Mouse (Mus musculus): ENCODE results near the gene Rpp25l. TPM values are rescaled to one million over a fixed set of nuclear protein-coding genes. Genes with fewer than 3 reads are reported as not detected.
"Not testable (repeated sequence)": the region's sequence is repeated elsewhere in the genome, so short reads cannot be mapped to it uniquely, and the experiment has no call there.

Gene Rpp25l
- total RNA-seq (2014; rRNA removed) (20.5 and 21.4 TPM in 2 replicates), polyA plus RNA-seq (2012; rRNA removed) (59.1 and 60.6 TPM in 2 replicates)

DNA sequence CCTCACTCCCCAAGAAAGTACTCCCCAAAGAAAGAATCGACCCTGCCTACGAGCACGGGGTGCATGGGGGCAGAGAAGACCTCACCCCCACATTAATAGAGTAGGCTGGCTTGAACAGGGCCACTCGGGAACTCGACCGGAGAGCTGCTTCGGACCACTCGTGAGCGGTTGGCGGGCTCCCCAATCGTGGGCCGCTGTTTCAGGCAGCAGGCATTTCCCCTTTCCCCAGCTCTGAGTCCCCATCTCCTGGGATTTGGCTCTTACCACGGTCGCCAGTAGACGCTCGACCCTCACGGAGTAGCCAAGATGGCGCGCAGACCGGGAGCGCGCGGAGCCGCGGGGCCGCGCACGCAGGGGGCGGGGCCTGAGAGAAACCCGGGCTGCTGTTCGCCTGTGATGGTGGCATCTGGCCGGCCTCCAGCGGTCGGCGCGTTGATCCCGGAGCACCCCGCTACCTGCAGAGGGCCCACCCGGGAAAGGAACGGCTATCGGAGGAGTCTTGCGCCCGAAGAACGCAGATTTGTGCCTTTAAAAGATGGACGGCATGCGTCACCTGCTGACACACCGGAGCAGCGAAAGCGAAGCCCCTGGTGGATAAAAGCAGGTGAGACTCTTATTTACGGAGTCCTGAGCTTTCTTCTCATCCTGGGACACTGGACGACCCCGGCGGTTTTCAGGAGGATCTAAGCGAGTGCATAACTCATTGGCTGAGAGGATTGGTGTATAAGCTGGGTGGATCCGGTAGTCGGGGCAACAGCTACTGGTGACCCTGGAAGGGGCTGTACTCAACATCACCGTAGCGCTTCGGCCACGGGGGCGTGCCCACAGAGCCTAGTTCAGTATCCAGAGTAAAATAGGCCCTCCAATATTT lies at the start of gene Rpp25l:
TSS of gene Rpp25l (minus strand) at position 338 of the 871 bp plus-strand sequence.
- peak; percentile 37 for DNase-seq (ENCODE audit: extremely low read depth, low read depth, low spot score)
- TF ChIP-seq CTCF (IDR thresholded peaks at IDR 0.05; ENCODE audit: low read depth, low read length) (peak; percentile 39), POLR2A (IDR thresholded peaks at IDR 0.05; ENCODE audit: extremely low read depth, insufficient read depth, low read length) (peak; percentile 60; the same call in 1 of the 2 replicates)
- H3K9ac ChIP-seq (ENCODE audit: low read depth, low read length), result peak within 1 kb of the TSS; percentile 76
- peak within 1 kb of the TSS; percentile 47 for H3K27ac ChIP-seq (replicated peaks; ENCODE audit: insufficient read depth, low read depth, low read length)
- H3K36me3 ChIP-seq (ENCODE audit: control insufficient read depth, insufficient read depth, low read length), result no peaks in the 10 kb centered on the region
- H3K4me1 ChIP-seq (ENCODE audit: control insufficient read depth, insufficient read depth, low read length), result peaks cover 10% of the 10 kb centered on the region
- H3K4me3 ChIP-seq (ENCODE audit: insufficient read depth, low read depth, low read length), result peak within 1 kb of the TSS; percentile 70
- WGBS, result under 1% methylated on average over 61 of the region's 61 CpGs
- peaks cover 2% of the 10 kb centered on the region; the same call in 1 of the 2 replicates for H3K79me2 ChIP-seq (ENCODE audit: control insufficient read depth, insufficient read depth, low read length)
- H3K27me3 ChIP-seq (ENCODE audit: control insufficient read depth, insufficient read depth, low read length), result no peaks in the 10 kb centered on the region

DNA sequence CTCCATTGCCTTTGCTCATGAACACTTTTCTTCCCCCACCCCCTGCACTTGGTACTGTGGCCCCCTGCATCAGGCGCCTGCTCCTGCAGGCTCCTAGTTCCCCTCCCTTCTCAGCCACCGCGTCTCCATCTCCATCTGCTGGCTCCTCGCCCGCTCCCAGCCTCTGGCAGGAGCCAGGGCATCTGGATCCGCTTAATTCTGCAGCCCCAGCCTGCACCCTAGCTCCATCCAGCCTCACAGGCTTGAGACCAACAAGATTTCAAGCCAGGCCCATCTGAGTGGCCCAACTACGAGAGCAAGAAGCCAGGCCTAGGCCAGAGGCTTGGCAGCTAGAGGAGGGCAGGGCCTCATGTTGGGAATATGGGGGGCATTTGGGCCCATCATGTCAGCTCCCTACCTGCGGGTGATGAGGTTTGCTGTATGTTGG lies 49.4 kb upstream of the Rpp25l start:
- WGBS, result 64% methylated on average over 8 of the region's 8 CpGs
- DNase-seq (ENCODE audit: extremely low read depth, low read depth, low spot score); H3K79me2 ChIP-seq (ENCODE audit: control insufficient read depth, insufficient read depth, low read length); H3K27me3 ChIP-seq (ENCODE audit: control insufficient read depth, insufficient read depth, low read length); H3K27ac ChIP-seq (replicated peaks; ENCODE audit: insufficient read depth, low read depth, low read length); H3K36me3 ChIP-seq (ENCODE audit: control insufficient read depth, insufficient read depth, low read length); H3K4me3 ChIP-seq (ENCODE audit: insufficient read depth, low read depth, low read length): not testable (repeated sequence)
- Histone ChIP-seq H3K9ac (ENCODE audit: low read depth, low read length) (peak overlapping the region; percentile 19; the same call in 1 of the 2 replicates), H3K4me1 (ENCODE audit: control insufficient read depth, insufficient read depth, low read length) (peaks cover 25% of the 10 kb centered on the region)

DNA sequence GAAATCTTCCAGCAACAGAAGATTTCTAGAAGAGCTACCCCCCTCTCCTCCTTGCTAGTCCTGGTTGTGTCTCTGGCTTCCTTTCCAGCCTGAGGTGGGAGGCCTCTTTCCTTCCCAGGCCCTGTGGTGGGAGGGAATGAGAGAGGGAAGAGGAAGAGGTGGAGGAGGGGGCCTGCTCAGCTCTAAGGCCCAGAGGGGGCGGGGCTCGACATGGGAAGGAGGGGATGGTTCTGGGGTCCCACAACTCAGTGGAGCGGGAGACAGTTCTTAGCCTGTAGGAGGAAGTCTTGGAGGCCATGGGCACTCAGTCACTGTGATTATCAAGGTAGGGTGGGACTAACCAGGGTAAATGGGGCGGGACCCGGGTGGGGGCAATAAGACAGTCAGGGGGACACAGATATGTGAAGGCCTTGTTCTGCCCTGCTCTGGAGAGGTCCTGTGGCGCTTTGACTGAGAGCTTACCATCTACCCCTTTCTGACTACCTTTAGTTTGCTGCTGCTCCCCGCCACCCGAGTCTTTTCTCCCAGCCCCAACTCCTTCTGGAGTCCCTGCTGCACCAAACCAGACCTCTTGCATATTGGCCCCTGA lies 48.9 kb upstream of the Rpp25l start:
- no peak overlapping the region for H3K4me3 ChIP-seq (ENCODE audit: insufficient read depth, low read depth, low read length)
- no peak for DNase-seq (ENCODE audit: extremely low read depth, low read depth, low spot score)
- H3K36me3 ChIP-seq (ENCODE audit: control insufficient read depth, insufficient read depth, low read length), result peaks cover 6% of the 10 kb centered on the region
- no peak for TF ChIP-seq CTCF (IDR thresholded peaks at IDR 0.05; ENCODE audit: low read depth, low read length)
- no peak for TF ChIP-seq POLR2A (IDR thresholded peaks at IDR 0.05; ENCODE audit: extremely low read depth, insufficient read depth, low read length)
- H3K27ac ChIP-seq (replicated peaks; ENCODE audit: insufficient read depth, low read depth, low read length), result no peak overlapping the region
- no peaks in the 10 kb centered on the region for H3K79me2 ChIP-seq (ENCODE audit: control insufficient read depth, insufficient read depth, low read length)
- peaks cover 27% of the 10 kb centered on the region for H3K4me1 ChIP-seq (ENCODE audit: control insufficient read depth, insufficient read depth, low read length)
- WGBS, result 74% methylated on average over 8 of the region's 8 CpGs
- H3K27me3 ChIP-seq (ENCODE audit: control insufficient read depth, insufficient read depth, low read length), result no peaks in the 10 kb centered on the region
- H3K9ac ChIP-seq (ENCODE audit: low read depth, low read length), result peak overlapping the region; percentile 23; the same call in 1 of the 2 replicates

GRCm38 (mm10) chr4:41761680-41762079 lies 48.3 kb upstream of the Rpp25l start:
- H3K27ac ChIP-seq (replicated peaks; ENCODE audit: insufficient read depth, low read depth, low read length), result no peak overlapping the region
- DNase-seq (ENCODE audit: extremely low read depth, low read depth, low spot score), result no peak
- H3K4me1 ChIP-seq (ENCODE audit: control insufficient read depth, insufficient read depth, low read length), result peaks cover 32% of the 10 kb centered on the region
- TF ChIP-seq CTCF (IDR thresholded peaks at IDR 0.05; ENCODE audit: low read depth, low read length) (no peak), POLR2A (IDR thresholded peaks at IDR 0.05; ENCODE audit: extremely low read depth, insufficient read depth, low read length) (no peak)
- H3K36me3 ChIP-seq (ENCODE audit: control insufficient read depth, insufficient read depth, low read length), result peaks cover 3% of the 10 kb centered on the region; the same call in 1 of the 2 replicates
- no peak overlapping the region for H3K4me3 ChIP-seq (ENCODE audit: insufficient read depth, low read depth, low read length)
- no peak overlapping the region for H3K9ac ChIP-seq (ENCODE audit: low read depth, low read length)
- H3K27me3 ChIP-seq (ENCODE audit: control insufficient read depth, insufficient read depth, low read length), result no peaks in the 10 kb centered on the region
- peaks cover under 1% of the 10 kb centered on the region; the same call in 1 of the 2 replicates for H3K79me2 ChIP-seq (ENCODE audit: control insufficient read depth, insufficient read depth, low read length)

GRCm38 (mm10) chr4:41760911-41761310 lies 47.6 kb upstream of the Rpp25l start:
- no peaks in the 10 kb centered on the region for H3K27me3 ChIP-seq (ENCODE audit: control insufficient read depth, insufficient read depth, low read length)
- peaks cover 6% of the 10 kb centered on the region; the same call in 1 of the 2 replicates for H3K79me2 ChIP-seq (ENCODE audit: control insufficient read depth, insufficient read depth, low read length)
- H3K9ac ChIP-seq (ENCODE audit: low read depth, low read length), result peak overlapping the region; percentile 41
- peaks cover 37% of the 10 kb centered on the region for H3K4me1 ChIP-seq (ENCODE audit: control insufficient read depth, insufficient read depth, low read length)
- WGBS, result 53% methylated on average over 4 of the region's 4 CpGs
- H3K4me3 ChIP-seq (ENCODE audit: insufficient read depth, low read depth, low read length), result peak overlapping the region; percentile 30
- no peak for DNase-seq (ENCODE audit: extremely low read depth, low read depth, low spot score)
- H3K27ac ChIP-seq (replicated peaks; ENCODE audit: insufficient read depth, low read depth, low read length), result peak overlapping the region; percentile 74
- no peaks in the 10 kb centered on the region; the same call in 1 of the 2 replicates for H3K36me3 ChIP-seq (ENCODE audit: control insufficient read depth, insufficient read depth, low read length)
- TF ChIP-seq POLR2A (IDR thresholded peaks at IDR 0.05; ENCODE audit: extremely low read depth, insufficient read depth, low read length) (no peak), CTCF (IDR thresholded peaks at IDR 0.05; ENCODE audit: low read depth, low read length) (no peak)

Measured in liver, adult 2 months (tissue).